Mouse (Mus musculus) limb, embryonic 13.5 days (tissue): ENCODE measurements around the gene Rad51b. TPM values are rescaled to one million over a fixed set of nuclear protein-coding genes. Genes with fewer than 3 reads are reported as not detected.

Source experiments
- ATAC-seq: fragments of 200-750 bp; cut with Nextera tagmentation; 2 replicates; pipeline ENCODE4 v1.8.0; 2017; ENCODE audit warnings: low read depth, moderate number of reproducible peaks, moderate TSS enrichment; ENCODE audit not compliant: low FRiP score
- H3K27ac ChIP-seq: fragments of 300-500 bp; sonication (generic); 2 replicates; pipeline ENCODE4 v1.5.1; 2015; ENCODE audit warnings: inconsistent platforms, mild to moderate bottlenecking, moderate library complexity
- H3K27me3 ChIP-seq: fragments of 300-500 bp; sonication (generic); 2 replicates; pipeline ENCODE4 v1.6.1; 2015; ENCODE audit warnings: mild to moderate bottlenecking, inconsistent platforms
- H3K36me3 ChIP-seq: fragments of 300-500 bp; sonication (generic); 2 replicates; pipeline ENCODE4 v1.6.1; 2015; ENCODE audit warnings: inconsistent platforms, mild to moderate bottlenecking, moderate library complexity
- H3K4me1 ChIP-seq: fragments of 300-500 bp; sonication (generic); 2 replicates; pipeline ENCODE4 v1.6.1; 2015; ENCODE audit warnings: inconsistent platforms
- H3K4me2 ChIP-seq: fragments of 300-500 bp; sonication (generic); replicated peaks from 2 replicates; pipeline ENCODE4 v1.6.1; 2015; ENCODE audit warnings: inconsistent platforms, mild to moderate bottlenecking, moderate library complexity
- H3K4me3 ChIP-seq: fragments of 300-500 bp; sonication (generic); 2 replicates; pipeline ENCODE4 v1.5.1; 2015; ENCODE audit warnings: moderate library complexity, mild to moderate bottlenecking, inconsistent platforms
- H3K9ac ChIP-seq: fragments of 300-500 bp; sonication (generic); 2 replicates; pipeline ENCODE4 v1.6.1; 2015; ENCODE audit warnings: mild to moderate bottlenecking, inconsistent platforms
- H3K9me3 ChIP-seq: fragments of 300-500 bp; sonication (generic); 2 replicates; pipeline ENCODE4 v1.6.1; 2016; ENCODE audit warnings: inconsistent platforms
- WGBS: fragments of 180-500 bp; shearing (Covaris S2); methylation state at CpG from one replicate; pipeline ENCODE4 v1.1.7; 2015; 5-methylcytosine and 5-hydroxymethylcytosine counted together
- polyA plus RNA-seq: library from polyadenylated mRNA; unstranded; fragments of >200 nt; fragmentation: Nextera tagmentation; extraction: Ambion mirVana; gene quantifications from 2 replicates; pipeline ENCODE4 v1.2.1, GENCODE M21; 2015

Rad51b gene
- polyA plus RNA-seq, 1 experiment from 2014 or later = 7.6 TPM

DNA sequence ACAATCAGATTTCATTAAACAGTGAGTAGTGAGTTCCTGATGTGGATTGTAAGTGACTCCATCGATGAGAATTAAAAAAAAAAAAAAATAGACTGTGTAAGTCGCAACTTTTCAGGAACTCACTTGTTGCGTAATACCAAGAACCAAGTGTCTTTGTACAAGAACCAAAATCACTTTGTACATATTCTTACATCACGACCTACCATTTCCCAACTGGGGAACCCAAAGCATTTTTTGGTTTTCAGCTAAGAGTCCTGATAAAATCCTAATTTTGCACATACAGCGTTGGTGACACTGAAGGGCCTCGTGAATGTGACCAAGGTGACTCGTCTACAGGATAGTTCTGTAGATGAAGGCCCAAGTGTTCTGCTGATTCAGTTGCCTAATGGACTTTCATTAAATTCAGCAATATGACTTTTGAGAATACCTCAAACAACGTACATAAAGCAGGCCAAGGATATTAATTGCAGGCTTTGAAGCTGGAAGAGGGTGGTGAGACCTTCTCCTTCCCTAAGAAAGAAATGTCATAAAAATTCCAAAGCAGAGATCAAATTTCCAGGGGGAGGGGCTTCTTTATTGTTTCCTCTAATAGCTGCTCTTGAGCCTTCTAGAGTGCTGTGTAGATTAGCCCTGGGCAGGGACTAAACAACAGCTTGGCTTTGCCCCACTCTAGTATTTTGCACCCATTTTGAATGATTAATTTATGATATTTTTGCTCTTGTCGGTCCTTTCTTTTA lies 316.9 kb downstream of the Rad51b start:
- Histone ChIP-seq H3K4me1 (peaks cover 70% of the 10 kb centered on the region), H3K27ac (peak overlapping the region; percentile 86), H3K36me3 (no peaks in the 10 kb centered on the region), H3K27me3 (no peaks in the 10 kb centered on the region), H3K9me3 (no peaks in the 10 kb centered on the region), H3K4me3 (no peak overlapping the region), H3K4me2 (no peak overlapping the region), H3K9ac (no peak overlapping the region)
- WGBS = 44% methylated on average over 9 of the region's 9 CpGs
- peak; percentile 17; the same call in 1 of the 2 replicates for ATAC-seq

- Histone ChIP-seq H3K4me2 (no peak overlapping the region), H3K4me3 (no peak overlapping the region), H3K9me3 (no peaks in the 10 kb centered on the region), H3K36me3 (no peaks in the 10 kb centered on the region), H3K27ac (peak overlapping the region; percentile 86), H3K9ac (no peak overlapping the region), H3K27me3 (no peaks in the 10 kb centered on the region), H3K4me1 (peaks cover 65% of the 10 kb centered on the region)
- ATAC-seq = no peak
- WGBS = 41% methylated on average over 2 of the region's 2 CpGs
These were observed 317.5 kb downstream of the Rad51b start for GRCm38 (mm10) chr12:79614583-79614953.

DNA sequence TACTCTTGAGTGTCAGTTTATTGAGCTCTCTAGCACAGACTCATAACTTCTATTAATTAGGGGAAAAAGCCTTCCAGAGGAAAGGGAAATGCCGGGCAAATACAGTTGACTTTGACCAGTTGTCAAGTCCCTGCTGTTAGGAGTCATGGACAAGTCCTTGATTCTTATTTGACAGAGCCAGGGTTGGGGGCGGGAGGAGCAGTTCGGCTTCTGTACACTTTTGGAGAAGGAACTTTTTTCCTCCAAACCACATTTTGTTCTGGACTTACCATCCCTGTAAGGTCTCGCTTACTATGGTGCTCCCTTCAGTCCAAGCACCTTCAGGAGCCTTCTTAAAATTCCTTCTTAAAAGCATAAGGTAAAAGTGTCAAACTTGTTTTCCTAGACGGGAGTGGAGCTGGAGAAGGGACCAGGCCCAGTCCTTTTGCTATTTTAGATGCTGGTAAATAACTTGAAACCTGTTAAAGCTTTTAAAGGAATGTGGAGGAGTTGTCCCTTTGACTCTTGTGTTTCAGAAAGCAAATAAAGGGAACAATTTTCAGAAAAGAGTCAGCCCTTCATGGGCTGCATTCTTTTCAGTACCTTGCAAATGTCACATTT lies 318.7 kb downstream of the Rad51b start:
- Histone ChIP-seq H3K9ac (no peak overlapping the region), H3K4me3 (no peak overlapping the region), H3K4me1 (peaks cover 60% of the 10 kb centered on the region), H3K36me3 (no peaks in the 10 kb centered on the region), H3K27me3 (no peaks in the 10 kb centered on the region), H3K4me2 (no peak overlapping the region), H3K27ac (peak overlapping the region; percentile 40), H3K9me3 (no peaks in the 10 kb centered on the region)
- ATAC-seq = no peak
- 41% methylated on average over 5 of the region's 5 CpGs for WGBS

DNA sequence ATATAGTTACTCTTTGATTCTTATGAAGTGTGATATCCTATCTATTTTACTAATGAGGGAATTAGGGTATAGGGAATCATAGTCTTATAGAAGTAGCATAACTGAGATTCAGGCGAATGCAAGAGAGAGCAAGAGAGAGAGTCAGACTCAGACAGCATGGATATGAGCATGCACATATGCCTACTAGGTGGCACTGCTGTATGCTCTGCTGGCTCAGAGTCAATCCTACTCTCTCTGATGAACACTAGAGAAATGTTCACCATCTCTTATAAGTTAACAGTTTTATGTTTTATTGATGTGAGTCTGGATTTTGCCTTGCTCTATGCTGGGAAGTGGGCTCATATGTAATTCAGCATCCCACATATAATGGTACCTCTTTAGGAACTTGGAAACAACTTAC lies 321.9 kb downstream of the Rad51b start:
- 76% methylated on average over 1 of the region's 1 CpGs for WGBS

GRCm38 (mm10) chr12:79620693-79621092 lies 323.6 kb downstream of the Rad51b start:
- no peaks in the 10 kb centered on the region for H3K36me3 ChIP-seq
- H3K27ac ChIP-seq = peak overlapping the region; percentile 48; the same call in 1 of the 2 replicates

More for the DNA sequence above, 321.9 kb downstream of the Rad51b start:
- Histone ChIP-seq H3K27ac (no peak overlapping the region), H3K27me3 (no peaks in the 10 kb centered on the region), H3K4me1 (peaks cover 39% of the 10 kb centered on the region), H3K4me3 (no peak overlapping the region), H3K36me3 (no peaks in the 10 kb centered on the region), H3K4me2 (no peak overlapping the region), H3K9me3 (no peaks in the 10 kb centered on the region), H3K9ac (no peak overlapping the region)
- no peak for ATAC-seq

GRCm38 (mm10) chr12:79623308-79623707 lies 326.2 kb downstream of the Rad51b start:
- Histone ChIP-seq H3K9ac (no peak overlapping the region), H3K4me2 (no peak overlapping the region), H3K4me1 (peaks cover 35% of the 10 kb centered on the region), H3K36me3 (no peaks in the 10 kb centered on the region), H3K27me3 (no peaks in the 10 kb centered on the region), H3K27ac (no peak overlapping the region), H3K9me3 (no peaks in the 10 kb centered on the region), H3K4me3 (no peak overlapping the region)
- 88% methylated on average over 1 of the region's 1 CpGs for WGBS
- ATAC-seq = no peak

More at GRCm38 (mm10) chr12:79620693-79621092, 323.6 kb downstream of the Rad51b start:
- Histone ChIP-seq H3K9me3 (no peaks in the 10 kb centered on the region), H3K9ac (no peak overlapping the region), H3K4me2 (no peak overlapping the region), H3K27me3 (no peaks in the 10 kb centered on the region), H3K4me3 (no peak overlapping the region), H3K4me1 (peaks cover 28% of the 10 kb centered on the region)
- 45% methylated on average over 5 of the region's 5 CpGs for WGBS
- no peak for ATAC-seq

DNA sequence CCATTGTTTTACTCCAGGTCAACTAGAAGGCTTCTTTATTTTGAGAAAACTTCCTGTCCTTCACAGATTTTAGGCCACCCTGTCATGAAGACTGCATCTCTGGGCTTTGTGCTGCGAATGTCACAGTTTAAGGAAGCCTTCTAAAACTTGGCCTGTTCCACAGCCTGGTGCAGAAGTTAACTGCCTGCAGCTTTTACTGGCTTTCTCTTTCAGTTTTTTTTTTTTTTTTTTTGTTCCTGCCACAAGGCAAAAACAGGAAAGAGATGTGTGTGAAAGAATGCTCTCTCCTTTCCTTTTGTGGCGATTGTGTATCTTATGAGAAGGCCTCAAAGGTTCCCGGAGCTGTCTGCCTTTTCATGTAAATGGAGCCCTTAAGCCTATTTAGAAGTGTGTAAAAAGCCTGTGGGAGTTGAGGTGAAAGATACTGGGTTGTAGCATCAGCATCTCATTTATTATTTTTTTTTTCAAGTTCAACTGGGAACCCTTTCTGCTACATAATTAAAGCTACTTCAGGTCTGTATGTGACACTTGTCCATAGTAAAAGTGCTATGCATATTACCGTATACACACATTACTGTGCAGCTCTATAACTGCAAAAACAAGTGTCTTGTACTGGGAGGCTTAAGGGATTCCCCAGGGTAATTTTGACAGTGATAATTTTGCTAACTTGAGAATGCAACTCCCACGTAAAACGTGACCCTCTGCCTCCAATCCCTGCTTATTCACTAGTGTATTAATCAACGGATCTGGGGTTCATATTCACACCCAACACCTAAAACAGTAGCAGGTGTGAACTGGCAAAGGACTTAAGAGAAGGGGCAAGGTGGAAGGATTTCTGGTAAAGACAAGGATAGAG lies 328.8 kb downstream of the Rad51b start:
- no peaks in the 10 kb centered on the region for H3K9me3 ChIP-seq
- H3K27me3 ChIP-seq = no peaks in the 10 kb centered on the region
- ATAC-seq = no peak
- H3K9ac ChIP-seq = no peak overlapping the region
- H3K4me2 ChIP-seq = no peak overlapping the region
- 32% methylated on average over 7 of the region's 7 CpGs for WGBS
- peaks cover 35% of the 10 kb centered on the region for H3K4me1 ChIP-seq
- H3K27ac ChIP-seq = peak overlapping the region; percentile 15; the same call in 1 of the 2 replicates
- no peaks in the 10 kb centered on the region for H3K36me3 ChIP-seq
- H3K4me3 ChIP-seq = no peak overlapping the region

DNA sequence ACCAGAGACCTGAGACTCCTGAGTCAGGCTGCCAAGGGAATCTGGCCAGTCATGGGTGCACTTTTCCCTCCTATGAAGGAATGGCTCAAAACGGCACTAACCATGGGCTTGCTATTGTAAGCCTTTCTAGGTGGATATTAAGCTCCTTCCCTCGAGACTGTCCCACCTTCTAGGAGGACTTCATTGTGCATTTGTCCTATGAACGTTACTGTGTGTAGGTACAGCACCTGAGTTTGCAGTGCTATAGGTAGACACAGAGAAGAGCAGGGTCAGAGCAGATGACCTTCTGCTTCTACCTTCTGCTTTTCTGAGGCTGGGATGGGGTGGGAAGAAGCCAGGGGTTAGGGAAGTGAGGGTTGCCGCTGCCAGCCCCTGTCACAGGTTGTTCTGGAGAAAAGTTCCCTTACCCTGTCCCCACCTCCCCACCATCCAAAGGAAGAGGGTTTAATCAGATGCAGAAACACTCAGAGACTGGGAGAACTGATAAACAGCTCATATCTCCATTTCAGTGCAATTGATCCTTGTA lies 329.5 kb downstream of the Rad51b start:
- WGBS = 69% methylated on average over 4 of the region's 4 CpGs
- Histone ChIP-seq H3K4me1 (peaks cover 31% of the 10 kb centered on the region), H3K4me2 (no peak overlapping the region), H3K36me3 (no peaks in the 10 kb centered on the region), H3K9me3 (no peaks in the 10 kb centered on the region), H3K9ac (no peak overlapping the region), H3K27me3 (no peaks in the 10 kb centered on the region), H3K27ac (no peak overlapping the region), H3K4me3 (no peak overlapping the region)
- ATAC-seq = no peak

GRCm38 (mm10) chr12:79627351-79628120 lies 330.5 kb downstream of the Rad51b start:
- no peaks in the 10 kb centered on the region for H3K27me3 ChIP-seq
- H3K4me2 ChIP-seq = no peak overlapping the region
- no peak overlapping the region for H3K9ac ChIP-seq
- ATAC-seq = no peak
- H3K4me1 ChIP-seq = peaks cover 31% of the 10 kb centered on the region
- H3K4me3 ChIP-seq = no peak overlapping the region
- no peaks in the 10 kb centered on the region for H3K9me3 ChIP-seq
- 60% methylated on average over 4 of the region's 4 CpGs for WGBS
- no peaks in the 10 kb centered on the region for H3K36me3 ChIP-seq
- peak overlapping the region; percentile 33; the same call in 1 of the 2 replicates for H3K27ac ChIP-seq

DNA sequence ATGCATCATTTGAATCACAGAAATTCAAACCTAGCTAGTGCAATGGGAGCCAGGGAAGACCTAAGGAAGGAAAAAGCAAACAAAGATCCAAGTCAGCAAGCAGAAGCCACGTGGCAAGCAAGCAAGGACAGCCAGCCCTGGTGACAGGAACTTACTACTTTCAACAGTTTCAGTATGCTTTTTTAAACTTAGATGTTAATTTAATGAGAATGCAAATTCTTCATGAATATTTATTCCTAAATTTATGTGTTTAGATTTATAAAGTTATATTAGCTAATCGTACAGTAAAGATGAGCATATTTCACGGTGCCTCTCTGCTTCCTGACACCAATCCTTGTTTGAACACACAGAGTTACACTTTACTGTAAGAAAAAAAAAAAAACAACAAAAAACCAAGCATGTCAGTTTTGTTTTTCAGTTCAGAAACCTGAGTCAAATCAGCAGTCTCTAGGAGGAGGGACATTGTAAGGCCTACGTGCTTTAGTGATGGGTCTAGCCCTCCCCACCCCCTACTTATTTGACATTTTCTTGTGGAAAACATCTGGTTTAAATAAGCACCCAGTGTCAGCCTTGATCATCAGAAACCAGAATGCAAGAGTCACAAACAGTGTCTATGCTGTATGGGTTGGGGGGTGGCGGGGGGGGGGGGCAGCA lies 331.2 kb downstream of the Rad51b start:
- Histone ChIP-seq H3K9ac (no peak overlapping the region), H3K4me1 (peaks cover 31% of the 10 kb centered on the region), H3K27ac (peak overlapping the region; percentile 33; the same call in 1 of the 2 replicates), H3K4me2 (no peak overlapping the region), H3K4me3 (no peak overlapping the region), H3K36me3 (no peaks in the 10 kb centered on the region), H3K9me3 (no peaks in the 10 kb centered on the region), H3K27me3 (no peaks in the 10 kb centered on the region)
- ATAC-seq = 0 out of 2 replicates have a peak, but pooled peaks have one; percentile 28
- 61% methylated on average over 5 of the region's 5 CpGs for WGBS
